Mouse (Mus musculus): ENCODE results near the gene Polr3h. TPM values are rescaled to one million over a fixed set of nuclear protein-coding genes. Genes with fewer than 3 reads are reported as not detected.

Gene Polr3h
- total RNA-seq, 1 experiment from 2014 or later: 8.1 TPM

GRCm38 (mm10) chr15:81856030-81856790, 69.8 kb downstream of the Polr3h start:
- ATAC-seq (replicated peaks; ENCODE audit: insufficient number of reproducible peaks, low FRiP score, low TSS enrichment, poor library complexity, severe bottlenecking): peak; percentile 78

- no peak for ATAC-seq (replicated peaks; ENCODE audit: insufficient number of reproducible peaks, low FRiP score, low TSS enrichment, poor library complexity, severe bottlenecking)
These were observed 73.0 kb downstream of the Polr3h start for GRCm38 (mm10) chr15:81853081-81853480.

GRCm38 (mm10) chr15:81852411-81853000, 73.5 kb downstream of the Polr3h start:
- no peak for ATAC-seq (replicated peaks; ENCODE audit: insufficient number of reproducible peaks, low FRiP score, low TSS enrichment, poor library complexity, severe bottlenecking)

GRCm38 (mm10) chr15:81851375-81851774, 74.7 kb downstream of the Polr3h start:
- 0 out of 2 replicates have a peak, but pooled peaks have one; percentile 29 for ATAC-seq (replicated peaks; ENCODE audit: insufficient number of reproducible peaks, low FRiP score, low TSS enrichment, poor library complexity, severe bottlenecking)

- no peak for ATAC-seq (replicated peaks; ENCODE audit: insufficient number of reproducible peaks, low FRiP score, low TSS enrichment, poor library complexity, severe bottlenecking)
These were observed 75.3 kb downstream of the Polr3h start for GRCm38 (mm10) chr15:81850718-81851117.

- ATAC-seq (replicated peaks; ENCODE audit: insufficient number of reproducible peaks, low FRiP score, low TSS enrichment, poor library complexity, severe bottlenecking): no peak
These were observed 76.9 kb downstream of the Polr3h start for GRCm38 (mm10) chr15:81849104-81849503.

GRCm38 (mm10) chr15:81848301-81848700, 77.7 kb downstream of the Polr3h start:
- ATAC-seq (replicated peaks; ENCODE audit: insufficient number of reproducible peaks, low FRiP score, low TSS enrichment, poor library complexity, severe bottlenecking): peak; percentile 79

- ATAC-seq (replicated peaks; ENCODE audit: insufficient number of reproducible peaks, low FRiP score, low TSS enrichment, poor library complexity, severe bottlenecking): no peak
These were observed 78.2 kb downstream of the Polr3h start for GRCm38 (mm10) chr15:81847861-81848260.

GRCm38 (mm10) chr15:81847161-81847560, 78.9 kb downstream of the Polr3h start:
- ATAC-seq (replicated peaks; ENCODE audit: insufficient number of reproducible peaks, low FRiP score, low TSS enrichment, poor library complexity, severe bottlenecking): no peak

GRCm38 (mm10) chr15:81846755-81847154, 79.3 kb downstream of the Polr3h start:
- ATAC-seq (replicated peaks; ENCODE audit: insufficient number of reproducible peaks, low FRiP score, low TSS enrichment, poor library complexity, severe bottlenecking): no peak

GRCm38 (mm10) chr15:81845724-81846123, 80.3 kb downstream of the Polr3h start:
- ATAC-seq (replicated peaks; ENCODE audit: insufficient number of reproducible peaks, low FRiP score, low TSS enrichment, poor library complexity, severe bottlenecking): peak; percentile 59

- no peak for ATAC-seq (replicated peaks; ENCODE audit: insufficient number of reproducible peaks, low FRiP score, low TSS enrichment, poor library complexity, severe bottlenecking)
These were observed 80.9 kb downstream of the Polr3h start for GRCm38 (mm10) chr15:81845033-81845625.

- no peak for ATAC-seq (replicated peaks; ENCODE audit: insufficient number of reproducible peaks, low FRiP score, low TSS enrichment, poor library complexity, severe bottlenecking)
These were observed 83.8 kb downstream of the Polr3h start for GRCm38 (mm10) chr15:81842275-81842674.

GRCm38 (mm10) chr15:81840306-81840705, 85.7 kb downstream of the Polr3h start:
- ATAC-seq (replicated peaks; ENCODE audit: insufficient number of reproducible peaks, low FRiP score, low TSS enrichment, poor library complexity, severe bottlenecking): no peak

GRCm38 (mm10) chr15:81839634-81840033, 86.4 kb downstream of the Polr3h start:
- no peak for ATAC-seq (replicated peaks; ENCODE audit: insufficient number of reproducible peaks, low FRiP score, low TSS enrichment, poor library complexity, severe bottlenecking)

GRCm38 (mm10) chr15:81838554-81839235, 87.3 kb downstream of the Polr3h start:
- ATAC-seq (replicated peaks; ENCODE audit: insufficient number of reproducible peaks, low FRiP score, low TSS enrichment, poor library complexity, severe bottlenecking): no peak
